Mouse (Mus musculus) heart, adult 2 months (tissue): ENCODE measurements around the gene Lima1.

Experiments used
- CTCF ChIP-seq: fragments of 200-600 bp; IDR thresholded peaks from 2 replicates; pipeline ENCODE4 v1.8.1; 2022; ENCODE audit warnings: antibody characterized with exemption, mild to moderate bottlenecking, moderate library complexity
- POLR2A ChIP-seq: fragments of 200-500 bp; IDR thresholded peaks from 2 replicates; pipeline ENCODE4 v1.6.1; 2011; ENCODE audit warnings: mild to moderate bottlenecking, low read depth, low read length, control low read depth; ENCODE audit not compliant: insufficient read depth

GRCm38 (mm10) chr15:99884038-99884437 lies 8.8 kb upstream of the Lima1 start:
- no peak for TF ChIP-seq CTCF
- TF ChIP-seq POLR2A: no peak
